ENCODE assay signal across 11 mouse cellular contexts in genomic region chr1:86506420-86506819, GRCm38 (mm10). TPM values are rescaled to one million over a fixed set of nuclear protein-coding genes. Genes with fewer than 3 reads are reported as not detected.
A peak's percentile ranks its signal among the peaks of the same experiment; 100 is the strongest.
DNase-seq lines count a peak whose midpoint lies in the region; ATAC-seq and TF ChIP-seq lines count a peak whose summit lies in the region.
"Had no signal": no experiment of that assay in that cellular context is flagged by ENCODE, and none has a peak within 500 bp of the region (broad histone marks: within the 10 kb centered on the region; RNA-seq: fewer than 3 reads in every experiment).

No protein-coding gene starts in this region.

- in situ Hi-C loops in ES-E14 (cut with MboI; ENCODE audit: low sequenced_read_pairs in 2 of 2, unreplicated experiment in 2 of 2): no loop called here

- no peak for ATAC-seq in heart, postnatal 0 days (ENCODE audit: insufficient read depth, low read depth)
- no peak for ATAC-seq in forebrain, embryonic 13.5 days
- no peak for ATAC-seq in liver, embryonic 13.5 days (ENCODE audit: low read depth)
- ATAC-seq: inflammation-experienced regulatory T-cells, adult 6 months had no signal

- no peaks in the 10 kb centered on the region for H3K27me3 ChIP-seq in heart, postnatal 0 days (ENCODE audit: control insufficient read depth, insufficient read depth, low read length)
- no peaks in the 10 kb centered on the region for H3K27me3 ChIP-seq in forebrain, embryonic 13.5 days
- peaks cover 17% of the 10 kb centered on the region for H3K27me3 ChIP-seq in liver, embryonic 13.5 days

- no peak for TF ChIP-seq EP300 in heart, postnatal 0 days (IDR thresholded peaks at IDR 0.05; ENCODE audit: low read depth)

- no peak overlapping the region for H3K4me2 ChIP-seq in heart, postnatal 0 days (ENCODE audit: low read depth, low read length)
- H3K4me2 ChIP-seq in forebrain, embryonic 13.5 days: no peak overlapping the region
- H3K4me2 ChIP-seq in liver, embryonic 13.5 days: no peak overlapping the region

- H3K4me1 ChIP-seq in heart, postnatal 0 days (ENCODE audit: control insufficient read depth, insufficient read depth): peaks cover 25% of the 10 kb centered on the region
- H3K4me1 ChIP-seq in ES-E14 (ENCODE audit: control insufficient read depth in 2 of 2, insufficient read depth in 2 of 2, low read length in 2 of 2, poor library complexity in 1 of 2): peaks cover 6 to 44% of the 10 kb centered on the region in 2 experiments; a peak in 3 of 4 replicates
- peaks cover 63% of the 10 kb centered on the region for H3K4me1 ChIP-seq in forebrain, embryonic 13.5 days
- peaks cover 78% of the 10 kb centered on the region for H3K4me1 ChIP-seq in liver, embryonic 13.5 days (replicated peaks)

- H3K9ac ChIP-seq in heart, postnatal 0 days (replicated peaks; ENCODE audit: low read depth, low read length): no peak overlapping the region
- H3K9ac ChIP-seq in ES-E14 (ENCODE audit: insufficient read depth, low read depth, low read length, poor library complexity, severe bottlenecking): peak overlapping the region; percentile 7; the same call in 1 of the 2 replicates
- H3K9ac ChIP-seq in forebrain, embryonic 13.5 days: no peak overlapping the region
- no peak overlapping the region for H3K9ac ChIP-seq in liver, embryonic 13.5 days

- no peaks in the 10 kb centered on the region for H3K9me3 ChIP-seq in heart, postnatal 0 days (replicated peaks; ENCODE audit: control insufficient read depth, low read length)
- H3K9me3 ChIP-seq in ES-E14 (ENCODE audit: control insufficient read depth, insufficient read depth, low read depth, low read length): no peaks in the 10 kb centered on the region
- no peaks in the 10 kb centered on the region for H3K9me3 ChIP-seq in forebrain, embryonic 13.5 days (replicated peaks)
- no peaks in the 10 kb centered on the region for H3K9me3 ChIP-seq in liver, embryonic 13.5 days (replicated peaks)

- H3K4me3 ChIP-seq in heart, postnatal 0 days (ENCODE audit: low read depth, low read length): no peak overlapping the region
- no peak overlapping the region for H3K4me3 ChIP-seq in ES-E14 (ENCODE audit: insufficient read depth in 1 of 2, low read depth in 1 of 2, low read length in 2 of 2, poor library complexity in 1 of 2, severe bottlenecking in 1 of 2)
- no peak overlapping the region for H3K4me3 ChIP-seq in forebrain, embryonic 13.5 days
- H3K4me3 ChIP-seq in liver, embryonic 13.5 days (replicated peaks): no peak overlapping the region

- no peak for TF ChIP-seq CTCF in heart, postnatal 0 days (IDR thresholded peaks at IDR 0.05; ENCODE audit: low read depth)

- DNase-seq in heart, postnatal 0 days (ENCODE audit: low spot score): no peak
- no peak for DNase-seq in heart, adult 9 months (ENCODE audit: low spot score in 2 of 2)
- DNase-seq in ES-E14 (ENCODE audit: low read depth, low spot score): no peak
- no peak for DNase-seq in liver, embryonic 13.5 days
- DNase-seq in natural killer cell, adult 2 months (ENCODE audit: low spot score in 2 of 2): no peak
- no peak for DNase-seq in lung, postnatal 36 days
- no peak for DNase-seq in layer of hippocampus, adult 8-10 months (ENCODE audit: low spot score in 2 of 2)
- DNase-seq: adrenal gland, postnatal 10 days; embryo, embryonic 11 days had no signal

- 0 out of 2 replicates have a peak overlapping the region, but pooled peaks have one; percentile 32 for H3K27ac ChIP-seq in heart, postnatal 0 days (ENCODE audit: low read depth)
- H3K27ac ChIP-seq in ES-E14 (ENCODE audit: insufficient read depth, low read depth, low read length, poor library complexity, severe bottlenecking): no peak overlapping the region
- peak overlapping the region; percentile 61 for H3K27ac ChIP-seq in forebrain, embryonic 13.5 days
- H3K27ac ChIP-seq in liver, embryonic 13.5 days: peak overlapping the region; percentile 84; the same call in 1 of the 2 replicates

- 78% methylated on average over 5 of the region's 5 CpGs for WGBS in heart, postnatal 0 days
- 68% methylated on average over 5 of the region's 5 CpGs for WGBS in forebrain, embryonic 13.5 days
- WGBS in liver, embryonic 13.5 days (ENCODE audit: insufficient replicate concordance): 93% methylated on average over 5 of the region's 5 CpGs

- H3K36me3 ChIP-seq in heart, postnatal 0 days (replicated peaks; ENCODE audit: control insufficient read depth, insufficient read depth, low read length): no peaks in the 10 kb centered on the region
- H3K36me3 ChIP-seq in ES-E14 (ENCODE audit: control insufficient read depth, insufficient read depth, low read length, poor library complexity, severe bottlenecking): no peaks in the 10 kb centered on the region
- H3K36me3 ChIP-seq in forebrain, embryonic 13.5 days (ENCODE audit: poor library complexity, severe bottlenecking): no peaks in the 10 kb centered on the region
- H3K36me3 ChIP-seq in liver, embryonic 13.5 days: no peaks in the 10 kb centered on the region

TF ChIP-seq in ES-E14, 5 proteins besides CTCF, POLR2A, EP300 and RAD21:
- no peak for TF ChIP-seq MAFK (IDR thresholded peaks at IDR 0.05; ENCODE audit: insufficient read depth, low read depth, low read length)
- no peak for TF ChIP-seq ZNF384 (IDR thresholded peaks at IDR 0.05; ENCODE audit: low read depth, low read length)
- no peak for TF ChIP-seq CHD2 (IDR thresholded peaks at IDR 0.05; ENCODE audit: low read depth, low read length)

RNA-seq across cellular contexts. Expression of gene Ptma, which starts 20.1 kb away (rescaled TPM):
- 379 and 399 TPM in 2 replicates for total RNA-seq in heart, postnatal 0 days (2014; rRNA removed; ENCODE audit: low replicate concordance)
- 597 and 614 TPM in 2 replicates for polyA plus RNA-seq in heart, postnatal 0 days (2015; fragmentation: Nextera tagmentation; extraction: Ambion mirVana)
- total RNA-seq in ES-E14 (2012; rRNA removed): 2,106 and 2,587 TPM in 2 replicates
- polyA plus RNA-seq in forebrain, embryonic 13.5 days (2015; fragmentation: Nextera tagmentation; extraction: Ambion mirVana): 2,754 and 3,239 TPM in 2 replicates
- polyA plus RNA-seq in liver, embryonic 13.5 days (2015; fragmentation: Nextera tagmentation; extraction: Ambion mirVana): 1,483 and 1,688 TPM in 2 replicates
- total RNA-seq in layer of hippocampus, adult 8-10 months (2022): 100 to 1,000 TPM; 420 to 464 (median 444) TPM
